22 mouse cellular contexts compared by ENCODE assay signal in genomic region chr19:42657306-42657705, GRCm38 (mm10). TPM values are rescaled to one million over a fixed set of nuclear protein-coding genes. Genes with fewer than 3 reads are reported as not detected.
DNase-seq lines count a peak whose midpoint lies in the region; ATAC-seq and TF ChIP-seq lines count a peak whose summit lies in the region.
"Had no signal": no experiment of that assay in that cellular context is flagged by ENCODE, and none has a peak within 500 bp of the region (broad histone marks: within the 10 kb centered on the region; RNA-seq: fewer than 3 reads in every experiment).

No protein-coding gene starts in this region.

- no peak overlapping the region for H3K4me3 ChIP-seq in forebrain, embryonic 13.5 days
- no peak overlapping the region for H3K4me3 ChIP-seq in forebrain, embryonic 12.5 days (replicated peaks)
- no peak overlapping the region for H3K4me3 ChIP-seq in gastrocnemius, adult 2 months
- H3K4me3 ChIP-seq: heart, embryonic 10.5 days; heart, embryonic 13.5 days had no signal

- no peaks in the 10 kb centered on the region for H3K9me3 ChIP-seq in forebrain, embryonic 13.5 days (replicated peaks)
- no peaks in the 10 kb centered on the region for H3K9me3 ChIP-seq in forebrain, embryonic 12.5 days
- H3K9me3 ChIP-seq: heart, embryonic 10.5 days; heart, embryonic 13.5 days had no signal

- TF ChIP-seq CTCF in gastrocnemius, adult 2 months (IDR thresholded peaks at IDR 0.05), result no peak

- intact Hi-C loops in gastrocnemius, adult 2 months (cut with DNase I), result loop anchor here (10.0 kb wide), 1 partner anchor 213 kb away; no protein-coding TSS in a partner anchor

- H3K4me2 ChIP-seq in forebrain, embryonic 13.5 days, result no peak overlapping the region
- no peak overlapping the region for H3K4me2 ChIP-seq in forebrain, embryonic 12.5 days
- H3K4me2 ChIP-seq: heart, embryonic 13.5 days; hindbrain, embryonic 14.5 days had no signal

- peaks cover 16% of the 10 kb centered on the region for H3K4me1 ChIP-seq in forebrain, embryonic 13.5 days
- peaks cover 11% of the 10 kb centered on the region for H3K4me1 ChIP-seq in forebrain, embryonic 12.5 days

- H3K27ac ChIP-seq in forebrain, embryonic 13.5 days, result peak overlapping the region; percentile 40; the same call in 1 of the 2 replicates
- H3K27ac ChIP-seq in forebrain, embryonic 12.5 days, result no peak overlapping the region
- H3K27ac ChIP-seq in gastrocnemius, adult 2 months, result no peak overlapping the region
- H3K27ac ChIP-seq: heart, embryonic 10.5 days; heart, embryonic 13.5 days; hindbrain, embryonic 14.5 days; hindbrain, postnatal 0 days had no signal

- peaks cover 39% of the 10 kb centered on the region for H3K27me3 ChIP-seq in forebrain, embryonic 13.5 days
- peaks cover 82% of the 10 kb centered on the region for H3K27me3 ChIP-seq in forebrain, embryonic 12.5 days

- ATAC-seq in forebrain, embryonic 13.5 days, result no peak
- ATAC-seq in forebrain, embryonic 12.5 days (ENCODE audit: low FRiP score), result no peak
- ATAC-seq: CD4-positive, CD25-positive, alpha-beta regulatory T cell, adult 4 months; hindbrain, postnatal 0 days; inflammation-experienced regulatory T-cells, adult 6 months; intestine, embryonic 16.5 days had no signal

- H3K36me3 ChIP-seq in forebrain, embryonic 13.5 days (ENCODE audit: poor library complexity, severe bottlenecking), result no peaks in the 10 kb centered on the region
- H3K36me3 ChIP-seq in forebrain, embryonic 12.5 days (replicated peaks), result no peaks in the 10 kb centered on the region
- H3K36me3 ChIP-seq: heart, embryonic 10.5 days; heart, embryonic 13.5 days had no signal

- no peak overlapping the region for H3K9ac ChIP-seq in forebrain, embryonic 13.5 days
- H3K9ac ChIP-seq in forebrain, embryonic 12.5 days, result no peak overlapping the region
- H3K9ac ChIP-seq: heart, embryonic 13.5 days; hindbrain, embryonic 14.5 days had no signal

- WGBS in forebrain, embryonic 13.5 days, result 90% methylated on average over 2 of the region's 2 CpGs
- 86% methylated on average over 2 of the region's 2 CpGs for WGBS in forebrain, embryonic 12.5 days

- DNase-seq in adrenal gland, postnatal 14 days, result peak; percentile 54
- DNase-seq in adrenal gland, postnatal 4 days (ENCODE audit: low spot score in 2 of 2), result no peak
- DNase-seq in gastrocnemius, postnatal 10 days, result peak; percentile 2
- no peak for DNase-seq in gastrocnemius, adult 2 months
- DNase-seq: cerebellum, adult 18-20 months; cerebellum, adult 9-10 months; cerebellum, postnatal 14 days; gastrocnemius, postnatal 14 days; heart, adult 18-20 months; heart, postnatal 14 days; heart, postnatal 4 days; kidney, adult 18-20 months; kidney, adult 9 months had no signal

RNA-seq across cellular contexts. Expression of gene Loxl4, which starts 44.7 kb away (rescaled TPM):
- 1.8 and 1.9 TPM in 2 replicates for total RNA-seq in adrenal gland, postnatal 14 days (2021)
- total RNA-seq in adrenal gland, postnatal 4 days (2021), result 1 to 10 TPM; 2.3 TPM
- 0.11 and 0.13 TPM in 2 replicates for polyA plus RNA-seq in forebrain, embryonic 13.5 days (2015; fragmentation: Nextera tagmentation; extraction: Ambion mirVana)
- polyA plus RNA-seq in forebrain, embryonic 12.5 days (2016; fragmentation: Nextera tagmentation; extraction: Ambion mirVana), result 0.24 and 0.34 TPM in 2 replicates
- total RNA-seq in gastrocnemius, postnatal 10 days (2021), result 1 to 10 TPM; 2.2 to 4.8 TPM
- total RNA-seq in gastrocnemius, adult 2 months (2021), result 1 to 10 TPM; 1.5 to 3.9 TPM
- polyA plus RNA-seq: hindbrain, postnatal 0 days had no signal

Comparison
In these comparisons a context has a peak if more than half of its experiments do, and no peak if none do; other contexts are left out.
1. DNase-seq: peak in adrenal gland, postnatal 14 days (single experiment) and gastrocnemius, postnatal 10 days (single experiment); none in adrenal gland, postnatal 4 days (0 of 2) and gastrocnemius, adult 2 months (single experiment).